Mouse (Mus musculus): ENCODE data around the gene Gm27029.
A peak's percentile ranks its signal among the peaks of the same experiment; 100 is the strongest.
"Not testable (repeated sequence)": the region's sequence is repeated elsewhere in the genome, so short reads cannot be mapped to it uniquely, and the experiment has no call there.

Gm27029 gene

DNA sequence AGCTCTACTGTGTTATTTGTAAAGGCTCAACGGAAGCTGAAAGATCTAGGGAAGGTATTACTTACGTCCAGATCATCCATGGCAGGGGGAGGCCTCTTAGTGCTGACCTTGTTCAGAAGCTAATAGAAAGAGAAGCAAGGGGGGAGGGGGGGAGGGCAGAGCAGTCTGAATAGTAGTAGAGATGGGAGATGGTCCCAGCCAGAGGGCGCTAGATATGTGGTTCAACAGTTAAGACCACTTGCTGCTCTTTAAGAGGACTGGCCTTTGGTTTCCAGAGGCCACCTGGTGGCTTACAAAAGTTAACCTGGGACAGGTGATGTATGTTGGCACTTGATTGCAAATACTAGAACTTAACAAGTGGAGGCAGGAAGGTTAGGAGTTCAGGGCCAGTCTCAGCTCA is 5.0 kb downstream of the Gm27029 start:
- DNase-seq (ENCODE audit: low read depth): peak; percentile 51

DNA sequence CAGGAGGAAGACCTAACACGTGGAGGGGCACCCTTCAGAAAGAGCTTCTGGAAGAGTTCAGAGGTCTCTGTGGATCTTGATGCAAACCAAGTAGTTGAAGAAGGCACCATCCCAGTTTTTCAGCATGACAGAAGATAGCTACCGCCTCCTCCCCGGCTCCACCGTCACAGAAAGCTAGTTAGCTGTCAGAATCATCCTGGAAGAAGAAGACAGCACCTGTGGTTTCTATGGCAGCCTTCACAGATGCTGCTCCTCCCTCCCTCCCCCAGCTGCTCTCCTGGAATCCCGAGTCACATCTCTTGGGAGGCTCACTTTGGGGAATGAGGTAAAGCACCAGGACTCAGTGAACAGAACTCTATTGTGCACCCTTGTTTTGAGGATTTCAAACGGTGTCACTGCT is 5.6 kb downstream of the Gm27029 start:
- no peak for DNase-seq (ENCODE audit: low read depth)

DNA sequence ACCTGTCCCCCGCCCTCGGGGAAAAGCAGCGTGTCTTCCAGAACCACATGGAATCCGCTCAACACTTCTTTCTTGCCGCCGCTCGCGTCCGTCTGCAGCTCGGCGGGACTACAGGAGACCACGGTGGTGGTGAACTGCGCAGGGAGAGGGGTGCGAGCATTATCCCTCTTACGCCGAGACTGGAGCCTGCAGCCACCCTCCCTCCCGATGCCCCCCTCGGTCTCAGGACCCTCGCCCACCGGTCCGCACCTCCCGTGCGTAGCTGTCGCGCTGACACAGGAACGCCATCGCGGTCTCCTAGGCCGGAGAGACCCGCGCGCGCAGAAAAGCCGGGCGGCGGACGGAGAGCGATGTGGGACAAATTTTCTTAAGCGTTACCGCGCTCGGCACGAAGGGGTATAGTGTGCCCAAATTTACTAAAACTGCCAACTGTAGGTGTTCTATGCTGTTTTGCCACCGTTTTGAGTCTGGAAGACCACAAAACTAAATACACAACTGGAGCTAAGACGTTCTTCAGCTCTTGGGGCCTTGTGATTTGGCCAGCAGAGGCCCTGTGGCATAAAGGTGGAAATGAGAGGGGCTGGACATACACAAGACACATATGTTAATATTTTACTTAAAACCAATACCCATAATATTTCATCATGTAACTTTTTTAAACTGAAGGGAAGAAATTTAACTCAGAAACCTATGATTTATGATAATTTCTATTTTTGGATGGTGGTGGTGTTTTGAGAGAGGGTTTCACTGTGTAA is 7.3 kb downstream of the Gm27029 start, which contains the start of gene Aarsd1:
TSS of gene Aarsd1 (minus strand) at position 515 of the 755 bp plus-strand sequence.
- DNase-seq (ENCODE audit: low read depth): peak; percentile 88

DNA sequence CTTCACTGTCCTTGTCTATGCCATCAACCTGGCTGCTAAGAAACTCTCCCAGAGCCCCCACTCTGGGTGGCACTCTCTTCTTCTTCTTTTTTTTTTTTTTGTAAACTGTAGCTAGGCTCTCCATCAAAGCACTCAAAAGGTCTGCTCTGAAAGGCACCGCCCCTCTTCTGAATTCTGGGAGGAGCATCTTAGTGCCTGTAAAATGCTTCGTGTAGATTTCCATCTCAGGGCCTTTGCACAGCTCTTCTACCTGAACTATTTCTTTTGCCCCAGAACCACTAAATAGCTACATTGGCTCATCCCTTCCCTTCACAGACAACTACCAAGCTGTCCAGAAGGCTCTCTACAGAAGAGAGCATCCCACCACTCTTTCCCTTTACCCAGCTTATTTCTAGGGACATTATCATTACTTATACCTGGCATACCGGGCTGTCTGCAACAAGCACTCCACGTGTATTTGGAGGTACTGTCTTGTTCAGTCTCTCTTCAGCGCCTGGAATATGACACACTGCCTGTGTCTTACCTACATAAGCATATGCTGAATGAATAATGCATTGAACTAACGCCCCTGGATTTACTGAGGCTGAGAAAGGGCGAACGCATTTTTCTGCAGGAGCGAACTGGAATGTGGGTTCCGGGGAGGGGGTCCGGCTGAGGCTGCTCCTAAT is 8.0 kb downstream of the Gm27029 start:
- peak; percentile 52 for DNase-seq (ENCODE audit: low read depth)

DNA sequence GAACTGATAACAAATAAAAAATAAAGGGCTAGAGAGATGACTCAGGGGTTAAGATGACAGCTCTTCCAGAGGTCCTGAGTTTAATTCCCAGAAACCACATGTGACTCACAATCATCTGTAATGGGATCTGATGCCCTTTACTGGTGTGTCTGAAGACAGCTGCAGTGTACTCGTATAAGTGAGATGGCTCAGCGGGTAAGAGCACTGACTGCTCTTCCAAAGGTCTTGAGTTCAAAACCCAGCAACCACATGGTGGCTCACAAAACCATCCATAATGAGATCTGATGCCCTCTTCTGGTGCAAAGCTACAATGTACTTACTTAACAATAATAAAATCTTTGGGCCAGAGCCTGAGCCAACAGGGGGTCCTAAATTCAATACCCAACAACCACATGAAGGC is 9.3 kb downstream of the Gm27029 start:
- peak; percentile 53 for DNase-seq (ENCODE audit: low read depth)

DNA sequence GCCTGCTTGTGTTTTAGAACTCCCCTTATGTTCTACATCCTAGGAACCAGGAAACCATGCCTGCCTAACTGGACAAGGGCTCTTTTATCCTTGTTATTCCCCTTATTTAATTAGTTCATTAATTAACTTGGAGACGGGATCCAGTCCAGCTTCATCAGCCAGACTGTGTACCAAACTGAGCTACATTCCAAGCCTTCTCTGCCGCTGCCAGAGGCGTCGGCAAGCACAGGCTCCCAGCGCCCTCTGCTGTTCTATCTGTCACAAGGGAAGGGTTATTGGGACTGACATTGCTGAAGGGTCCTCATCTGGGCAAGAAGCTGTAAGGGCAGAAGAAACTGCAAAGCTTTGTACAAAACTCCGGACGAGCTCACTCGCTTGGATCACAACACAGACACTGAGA is 29.5 kb downstream of the Gm27029 start:
- peak; percentile 90 for DNase-seq (ENCODE audit: low read depth)

DNA sequence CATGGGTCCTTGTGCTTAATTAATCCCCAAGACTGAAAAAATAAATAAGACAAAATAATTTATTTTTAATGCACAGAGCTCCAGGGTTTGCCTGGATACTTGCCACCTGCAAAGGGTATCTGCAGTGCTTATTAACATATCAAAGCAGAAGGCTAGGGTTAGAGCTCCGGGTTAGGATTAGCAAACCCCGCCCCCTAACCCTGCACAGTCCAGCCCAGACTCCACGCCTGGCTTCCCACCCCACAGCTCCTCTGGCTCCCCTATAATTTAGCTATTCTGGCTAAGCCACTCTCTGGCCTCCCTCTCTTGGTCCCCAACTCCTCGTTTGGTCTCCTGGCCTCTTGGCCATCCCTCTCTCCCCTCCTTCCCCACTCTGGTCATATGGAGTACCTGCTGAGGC is 42.8 kb downstream of the Gm27029 start:
- no peak for DNase-seq (ENCODE audit: low read depth)

DNA sequence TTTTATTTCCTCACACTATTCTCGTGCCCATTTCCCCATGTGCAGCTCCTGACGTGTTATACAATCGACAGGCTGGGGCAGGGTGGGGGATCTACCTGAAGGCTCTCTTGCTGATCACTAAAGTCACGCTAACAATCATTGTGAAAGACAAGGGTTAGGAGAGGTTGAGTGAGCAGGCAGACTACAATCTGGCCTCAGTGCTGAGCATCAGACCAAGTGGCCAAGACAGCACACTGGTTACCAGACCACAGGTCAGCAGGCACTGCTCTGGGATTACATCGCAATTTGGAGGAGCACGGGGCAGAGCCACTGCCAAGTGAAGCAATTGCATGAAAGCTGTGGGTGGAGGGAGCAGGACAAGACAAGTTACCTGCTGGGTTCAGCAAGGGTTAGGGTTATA is 45.7 kb downstream of the Gm27029 start:
- DNase-seq (ENCODE audit: low read depth): peak; percentile 29

DNA sequence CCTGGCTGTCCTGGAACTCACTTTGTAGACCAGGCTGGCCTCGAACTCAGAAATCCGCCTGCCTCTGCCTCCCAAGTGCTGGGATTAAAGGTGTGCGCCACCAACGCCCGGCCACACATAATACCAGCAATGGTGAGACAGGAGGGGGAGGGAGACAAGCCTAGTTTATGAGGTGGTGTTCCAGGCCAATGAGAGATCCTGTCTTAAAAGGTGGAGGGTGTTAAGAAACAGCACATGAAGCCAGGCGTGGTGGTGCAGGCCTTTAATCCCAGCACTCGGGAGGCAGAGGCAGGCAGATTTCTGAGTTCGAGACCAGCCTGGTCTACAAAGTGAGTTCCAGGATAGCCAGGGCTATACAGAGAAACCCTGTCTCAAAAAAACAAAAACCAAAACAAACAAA is 46.4 kb downstream of the Gm27029 start:
- DNase-seq (ENCODE audit: low read depth): not testable (repeated sequence)

DNA sequence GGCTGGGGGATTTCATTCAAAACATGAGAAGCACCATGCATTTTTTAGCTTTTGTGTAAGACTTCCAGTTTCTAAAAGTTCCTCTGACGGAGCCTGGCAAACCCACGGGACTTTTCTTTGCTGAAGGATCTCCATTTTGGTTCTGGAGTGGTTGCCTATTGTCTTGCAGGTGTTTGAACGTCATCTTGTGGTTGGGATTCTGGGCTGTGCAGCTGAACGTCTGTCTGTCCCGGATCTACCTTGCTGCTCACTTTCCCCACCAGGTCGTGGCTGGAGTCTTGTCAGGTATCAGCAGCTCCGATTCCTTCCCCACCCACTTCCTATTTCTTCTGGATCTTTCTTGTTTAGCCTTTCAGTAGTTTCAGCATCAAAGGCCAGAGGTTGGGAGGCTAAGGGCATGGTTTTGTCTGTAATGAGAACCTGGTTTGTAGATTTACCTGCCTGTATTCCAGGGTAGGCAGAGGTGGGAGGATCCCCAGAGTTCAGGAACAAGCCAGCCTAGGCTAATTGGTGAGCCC is 50.1 kb downstream of the Gm27029 start:
- DNase-seq (ENCODE audit: low read depth): no peak

DNA sequence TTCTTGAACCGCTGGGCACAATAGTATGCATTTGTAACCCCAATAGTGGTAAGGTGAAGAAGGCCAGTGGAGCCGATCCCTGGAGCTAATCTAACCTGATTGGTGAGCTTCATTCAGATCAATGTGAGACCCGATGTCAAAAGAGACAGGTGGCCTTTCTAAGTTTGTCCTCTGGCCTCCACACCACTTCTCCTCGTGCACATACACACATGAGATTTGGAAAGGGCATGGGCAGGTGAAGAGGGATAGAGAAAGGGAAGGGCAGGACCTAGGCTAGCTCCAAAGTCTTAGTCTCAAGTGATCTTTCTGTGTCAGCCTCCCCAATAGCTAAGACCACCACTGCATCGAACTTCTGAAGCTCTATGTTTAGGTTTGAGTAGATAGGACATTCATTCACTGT is 54.5 kb downstream of the Gm27029 start:
- no peak for DNase-seq (ENCODE audit: low read depth)

DNA sequence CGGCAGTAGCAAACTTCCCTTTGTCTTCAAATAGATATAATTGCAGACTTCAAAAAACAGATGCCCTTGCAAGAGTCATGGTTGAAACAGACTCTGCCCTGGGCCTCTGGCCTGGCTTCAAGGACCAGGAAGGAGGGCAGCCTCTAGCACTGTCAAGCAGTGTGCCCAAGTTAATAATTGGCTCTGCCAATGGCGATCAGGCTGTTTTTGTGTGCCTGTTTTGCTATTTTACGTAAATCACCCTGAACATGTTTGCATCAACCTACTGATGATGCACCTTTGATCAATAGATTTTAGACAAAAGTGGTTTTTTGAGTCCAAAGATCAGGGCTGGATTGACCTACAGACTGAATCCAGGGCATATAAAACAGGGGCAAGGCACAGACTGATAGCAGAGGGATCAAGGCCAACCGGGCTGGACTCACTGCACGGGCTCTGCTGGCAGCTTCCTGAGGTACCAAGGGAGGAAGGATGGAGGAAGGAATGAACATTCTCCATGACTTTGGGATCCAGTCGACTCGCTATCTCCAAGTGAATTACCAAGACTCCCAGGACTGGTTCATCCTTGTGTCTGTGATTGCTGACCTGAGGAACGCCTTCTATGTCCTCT is 57.2 kb downstream of the Gm27029 start, which contains the start of gene G6pc:
TSS of gene G6pc (plus strand) at position 236 of the 610 bp plus-strand sequence.
- no peak for DNase-seq (ENCODE audit: low read depth)

DNA sequence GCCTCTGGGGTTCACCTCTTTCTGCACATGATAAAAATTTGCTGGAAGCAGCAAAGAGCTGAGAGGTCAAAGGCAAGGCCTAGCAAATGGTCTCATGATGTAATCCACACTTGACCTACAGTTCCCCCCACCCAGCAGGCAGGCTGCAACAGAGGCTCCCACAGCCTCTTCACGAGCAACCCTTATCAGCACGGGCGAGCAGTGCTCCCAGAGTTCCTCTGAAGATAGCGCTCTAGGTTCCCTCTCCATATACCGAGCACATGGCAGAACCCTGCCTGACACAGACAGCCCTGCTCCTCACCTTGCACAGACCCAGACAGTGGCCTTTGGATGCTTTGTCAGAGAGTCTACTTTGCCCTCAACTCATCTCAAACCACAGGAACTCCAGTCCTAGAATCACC is 60.1 kb downstream of the Gm27029 start:
- no peak for DNase-seq (ENCODE audit: low read depth)

DNA sequence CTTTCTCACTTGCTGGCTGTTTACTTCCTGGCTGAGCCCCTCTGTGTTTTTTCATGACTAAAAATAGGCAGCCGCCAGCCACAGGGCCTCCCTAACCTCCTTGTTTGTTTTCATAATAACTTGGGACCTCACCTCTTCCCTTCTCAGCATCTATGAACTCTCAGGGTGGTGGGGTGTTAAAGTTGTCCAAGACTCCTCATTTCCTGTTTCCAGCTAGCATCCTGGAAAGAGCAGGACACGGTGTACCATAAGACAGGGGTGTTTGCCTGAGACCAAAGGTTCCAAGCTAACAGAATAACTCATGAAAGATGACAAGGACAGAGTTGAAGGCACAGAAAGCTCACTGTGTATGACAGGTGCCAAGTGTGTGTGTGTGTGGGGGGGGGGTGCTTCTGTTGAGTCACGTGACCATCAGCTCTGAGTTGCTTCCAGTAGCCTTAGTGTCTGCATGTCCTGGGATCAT is 63.9 kb downstream of the Gm27029 start:
- no peak for DNase-seq (ENCODE audit: low read depth)

DNA sequence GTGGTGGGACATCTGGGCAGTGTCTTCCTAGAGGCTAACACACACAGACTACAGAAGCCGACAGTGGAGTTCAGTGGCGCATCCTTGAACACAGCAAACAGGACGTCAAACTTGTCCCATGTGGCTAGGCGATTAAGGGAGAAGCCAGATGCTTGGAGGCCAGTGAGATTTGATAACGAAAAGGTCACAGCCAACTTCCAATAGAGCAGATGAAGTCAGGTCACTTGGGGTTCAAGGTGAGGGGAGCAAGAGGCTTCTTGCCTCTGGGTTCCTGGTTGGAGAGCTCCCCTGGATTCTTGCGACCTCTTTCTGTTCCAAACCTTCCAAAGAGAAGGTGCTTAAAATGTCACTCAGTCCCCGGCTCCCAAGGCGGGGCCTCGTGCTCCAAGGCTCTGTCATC is 64.8 kb downstream of the Gm27029 start:
- DNase-seq (ENCODE audit: low read depth): no peak

DNA sequence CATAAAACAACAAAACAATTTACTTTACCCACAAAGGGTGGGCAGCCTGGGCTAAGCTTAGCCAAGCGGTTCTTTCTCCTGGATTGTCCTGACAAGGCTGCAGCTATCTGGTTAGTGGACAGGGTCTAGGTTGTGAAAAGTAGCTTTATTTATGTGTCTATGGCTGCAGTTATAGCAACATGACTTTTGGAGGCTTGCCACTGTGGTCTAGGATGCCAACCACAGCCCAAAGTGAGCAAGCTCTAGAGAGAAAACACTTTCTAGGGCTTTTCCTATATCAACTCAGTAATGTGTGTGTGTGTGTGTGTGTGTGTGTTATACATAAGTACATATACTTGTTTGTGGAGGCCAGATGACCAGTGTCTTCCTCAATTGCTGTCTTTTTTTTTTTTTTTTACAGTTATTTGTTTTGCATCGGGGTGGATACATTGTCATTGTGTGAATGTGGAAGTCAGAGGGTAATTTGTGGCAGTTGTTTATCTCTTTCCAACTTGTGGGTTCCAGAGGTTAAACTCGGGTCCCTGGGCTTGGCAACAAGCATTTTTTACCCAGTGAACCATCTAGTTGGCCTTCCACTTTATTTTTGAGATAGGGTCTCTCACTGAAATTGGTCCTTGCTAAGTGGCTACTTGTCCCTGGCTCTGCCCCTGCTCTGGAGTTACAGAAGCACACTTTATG is 67.0 kb downstream of the Gm27029 start:
- peak; percentile 71 for DNase-seq (ENCODE audit: low read depth)

Measured in NIH3T3 (cell line).